Mouse (Mus musculus): ENCODE data around the gene Ovch2. TPM values are rescaled to one million over a fixed set of nuclear protein-coding genes. Genes with fewer than 3 reads are reported as not detected.

Ovch2 gene
- total RNA-seq, 2 experiments from 2014 or later = not detected

- no peak for DNase-seq (ENCODE audit: low spot score in 2 of 2)
Observed at GRCm38 (mm10) chr7:107745111-107745510, 55.9 kb downstream of the Ovch2 start.

DNA sequence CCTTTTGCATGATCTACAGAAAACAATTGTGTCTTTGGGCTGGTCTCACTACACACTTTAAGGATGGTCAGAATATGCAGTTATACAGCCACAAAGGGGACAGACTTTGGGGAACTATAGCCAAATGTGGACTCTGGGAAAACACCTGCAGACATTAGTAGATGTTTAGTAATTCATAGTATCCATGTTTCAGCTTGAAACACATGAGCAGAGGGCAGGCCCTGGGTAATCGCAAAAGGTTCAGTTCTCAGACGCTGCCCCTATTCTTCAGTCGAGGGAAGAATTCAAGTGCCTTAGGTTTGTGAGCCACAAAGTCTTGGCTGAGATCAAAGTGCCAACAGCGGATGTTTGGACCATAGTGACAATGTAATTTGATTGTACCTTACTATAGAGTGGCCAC lies 56.6 kb downstream of the Ovch2 start:
- DNase-seq (ENCODE audit: low spot score in 2 of 2) = no peak

GRCm38 (mm10) chr7:107742963-107743465 lies 58.0 kb downstream of the Ovch2 start:
- no peak for DNase-seq (ENCODE audit: low spot score in 2 of 2)

DNA sequence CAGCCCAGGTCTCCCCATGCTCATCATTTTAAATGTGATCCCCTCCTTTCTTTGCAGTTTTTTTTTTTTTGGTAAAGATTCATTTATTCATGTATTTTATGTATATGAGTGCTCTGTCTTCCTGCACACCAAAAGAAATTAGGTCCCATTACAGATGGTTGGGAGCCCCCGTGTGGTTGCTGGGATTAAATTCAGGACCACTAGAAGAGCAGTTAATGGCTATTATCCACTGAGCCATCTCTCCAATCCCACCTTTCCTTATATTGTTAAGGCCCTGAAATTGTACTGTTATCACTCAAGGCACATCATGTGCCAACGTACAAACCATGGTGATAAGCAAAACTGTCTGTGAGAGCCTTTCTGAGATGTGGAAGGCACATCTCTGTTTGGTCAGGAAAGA lies 62.3 kb downstream of the Ovch2 start:
- no peak for DNase-seq (ENCODE audit: low spot score in 2 of 2)

DNA sequence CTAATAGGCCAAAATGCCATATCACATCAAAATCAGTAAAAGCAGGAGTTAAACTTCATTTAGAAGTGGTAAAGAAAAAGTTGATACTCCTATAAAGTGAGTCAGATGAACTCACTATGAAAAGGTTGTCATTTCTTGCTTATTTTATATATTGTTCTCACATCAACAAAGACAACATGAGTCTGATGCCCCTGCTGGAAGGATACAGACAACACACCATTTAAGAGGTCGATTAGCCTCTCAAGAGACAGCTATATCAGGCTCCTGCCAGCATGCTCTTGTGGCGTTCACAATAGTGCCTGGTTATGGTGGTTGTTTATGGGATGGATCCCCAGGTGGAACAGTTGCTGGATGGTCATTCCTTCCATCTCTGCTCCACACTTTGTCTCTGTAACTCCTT lies 67.8 kb downstream of the Ovch2 start:
- DNase-seq (ENCODE audit: low spot score in 2 of 2) = no peak

Other genes starting within 250 kb of the Ovch2 start
- gene Olfml1, start 233.8 kb downstream of the Ovch2 start, total RNA-seq (2021) = 10 to 100 TPM in 1 of 2 experiments, 1 to 10 TPM in 1; 6.9 to 10.5 TPM
- gene Ppfibp2, start 206.0 kb downstream of the Ovch2 start, total RNA-seq (2021) = 1 to 10 TPM; 4.0 TPM
- gene 5330417H12Rik, start 176.0 kb downstream of the Ovch2 start, total RNA-seq (2021) = not detected
- not detected for gene Cyb5r2, start 43.2 kb downstream of the Ovch2 start, total RNA-seq (2021)
- not detected for gene Olfr467, start 11.1 kb upstream of the Ovch2 start, total RNA-seq (2021)
- not detected for gene Olfr469, start 24.3 kb upstream of the Ovch2 start, total RNA-seq (2021)
- not detected for gene Olfr470, start 46.3 kb upstream of the Ovch2 start, total RNA-seq (2021)
- gene Olfr472, start 96.7 kb upstream of the Ovch2 start, total RNA-seq (2021) = not detected
- gene Olfr473, start 129.2 kb upstream of the Ovch2 start, total RNA-seq (2021) = not detected
- gene Olfr474, start 153.4 kb upstream of the Ovch2 start, total RNA-seq (2021) = not detected
- not detected for gene Olfr476, start 163.6 kb upstream of the Ovch2 start, total RNA-seq (2021)
- not detected for gene Olfr477, start 185.5 kb upstream of the Ovch2 start, total RNA-seq (2021)
- gene Olfr478, start 232.8 kb upstream of the Ovch2 start, total RNA-seq (2021) = not detected
- not detected for gene Olfr479, start 249.5 kb upstream of the Ovch2 start, total RNA-seq (2021)

Measured in adrenal gland, adult 18-20 months (tissue).